Mouse (Mus musculus) left cerebral cortex, postnatal 25 days (tissue): ENCODE measurements at regions not wholly inside any gene's neighbourhood (a gene's known extent, or its start where the extent isn't known, plus 50 kb on each side); places are given as distances from the start of the nearest gene placed in this dataset.

ENCODE experiments used
- DNase-seq, 2 experiments: peaks; one replicate each; pipeline ENCODE4 v3.0.0; 2022; ENCODE audit warnings: low spot score in 2 of 2, mixed read lengths in 1 of 2
- intact Hi-C: fragments of 180-260 bp; cut with DNase I; formaldehyde crosslinking; loops from one replicate; pipeline ENCODE4 v1.15.1; 2025

GRCm38 (mm10) chr7:73595860-73596259 is 54.2 kb upstream of the Chd2 start:
- no peak for DNase-seq
- intact Hi-C loops, result loop anchor here (1.0 to 2.0 kb wide), 2 partner anchors 23 to 38 kb away; no protein-coding TSS in a partner anchor

- intact Hi-C loops, result loop anchor here (1.0 to 2.0 kb wide), 2 partner anchors 24 to 37 kb away; no protein-coding TSS in a partner anchor
- DNase-seq, result peak; percentile 79 to 89
Observed at GRCm38 (mm10) chr7:73595140-73595825, 53.7 kb upstream of the Chd2 start.

GRCm38 (mm10) chr7:73594492-73595139 is 53.0 kb upstream of the Chd2 start:
- DNase-seq, result no peak
- intact Hi-C loops, result loop anchor here (1.0 to 2.0 kb wide), 2 partner anchors 24 to 36 kb away; no protein-coding TSS in a partner anchor

GRCm38 (mm10) chr7:73593645-73594385 is 52.2 kb upstream of the Chd2 start:
- no peak for DNase-seq
- intact Hi-C loops, result loop anchor here (2.0 kb wide), 1 partner anchor 25 kb away; no protein-coding TSS in a partner anchor

DNA sequence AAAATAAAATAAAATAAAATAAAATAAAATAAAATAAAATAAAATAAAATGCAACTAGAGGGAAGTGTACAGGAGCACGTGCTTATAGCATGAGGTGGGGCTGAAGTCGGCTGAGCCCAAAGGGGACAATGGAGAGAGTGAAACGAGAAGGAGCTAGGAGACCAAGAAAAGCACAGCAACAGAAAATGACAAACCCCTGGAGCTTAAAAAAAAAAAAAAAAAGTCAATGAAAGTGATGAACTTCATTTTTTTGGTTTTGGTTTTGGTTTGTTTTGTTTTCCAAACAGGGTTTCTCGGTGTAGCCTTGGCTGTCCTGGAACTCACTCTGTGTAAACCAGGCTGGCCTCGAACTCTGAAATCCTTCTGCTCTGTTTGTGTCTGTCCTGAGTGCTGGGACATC is 51.2 kb upstream of the Chd2 start:
- intact Hi-C loops, result no loop called here

More for the DNA sequence above, 51.2 kb upstream of the Chd2 start:
- DNase-seq, result no peak
